Mouse (Mus musculus): ENCODE data around the gene Rita1.

GRCm38 (mm10) chr5:120587940-120588568, 24.3 kb downstream of the Rita1 start:
- TF ChIP-seq POLR2A (IDR thresholded peaks at IDR 0.05; ENCODE audit: borderline replicate concordance, extremely low read depth, low read depth, low read length) (no peak), CTCF (IDR thresholded peaks at IDR 0.05; ENCODE audit: insufficient read depth, low read length) (no peak)
